Mouse (Mus musculus) right cerebral cortex, postnatal 4 days (tissue): Measurements from ENCODE around the gene Ap1m2.

Source experiments
- DNase-seq: peaks from one replicate; pipeline ENCODE4 v3.0.0-alpha.2; 2022

The Ap1m2 gene

DNA sequence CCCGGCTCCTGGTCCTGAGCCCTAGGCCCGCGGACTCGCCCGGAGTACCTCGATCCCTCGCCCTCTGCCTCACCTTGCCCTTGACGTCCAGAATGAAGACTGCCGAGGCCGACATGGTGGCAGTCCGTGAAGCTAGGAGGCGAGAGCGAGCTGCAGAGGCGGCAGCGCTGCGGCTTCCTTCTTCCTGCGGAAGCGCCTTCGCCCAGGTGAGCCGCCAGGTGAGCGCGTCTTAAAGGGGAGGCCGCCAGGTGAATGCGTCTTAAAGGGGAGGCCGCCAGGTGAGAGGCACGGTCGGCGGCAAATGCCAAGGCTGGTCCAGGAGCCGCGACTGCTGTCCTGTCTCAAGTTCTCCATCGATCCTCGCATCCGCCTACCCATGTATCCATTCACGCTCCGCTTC lies at the start of gene Ap1m2:
TSS of gene Ap1m2 (minus strand) at position 204 of the 400 bp plus-strand sequence.
- no peak for DNase-seq

- DNase-seq: peak; percentile 60
Measured at GRCm38 (mm10) chr9:21356981-21357718, 45.0 kb upstream of the Ap1m2 start.

DNA sequence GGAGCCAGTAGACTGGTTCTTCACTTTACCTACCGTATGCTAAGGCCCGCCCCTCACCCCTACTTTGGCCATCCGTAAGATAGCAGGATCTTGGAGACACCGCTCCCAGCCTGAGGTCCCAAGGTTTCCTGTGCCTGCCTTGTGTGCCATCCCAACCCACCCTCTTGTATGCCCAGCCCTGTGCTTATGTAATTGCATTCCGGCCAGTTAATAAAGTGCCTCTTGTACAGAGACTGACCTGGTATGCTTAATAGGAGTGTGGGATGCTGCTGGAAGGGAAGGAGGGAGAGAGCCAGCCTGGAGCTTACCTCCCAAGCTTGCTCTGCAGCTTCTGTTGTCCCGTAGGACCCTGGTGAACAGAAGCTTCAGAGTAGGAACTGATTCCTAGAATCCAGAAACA lies 42.7 kb upstream of the Ap1m2 start:
- no peak for DNase-seq

- DNase-seq: no peak
Measured at GRCm38 (mm10) chr9:21353373-21353686, 41.2 kb upstream of the Ap1m2 start.

DNA sequence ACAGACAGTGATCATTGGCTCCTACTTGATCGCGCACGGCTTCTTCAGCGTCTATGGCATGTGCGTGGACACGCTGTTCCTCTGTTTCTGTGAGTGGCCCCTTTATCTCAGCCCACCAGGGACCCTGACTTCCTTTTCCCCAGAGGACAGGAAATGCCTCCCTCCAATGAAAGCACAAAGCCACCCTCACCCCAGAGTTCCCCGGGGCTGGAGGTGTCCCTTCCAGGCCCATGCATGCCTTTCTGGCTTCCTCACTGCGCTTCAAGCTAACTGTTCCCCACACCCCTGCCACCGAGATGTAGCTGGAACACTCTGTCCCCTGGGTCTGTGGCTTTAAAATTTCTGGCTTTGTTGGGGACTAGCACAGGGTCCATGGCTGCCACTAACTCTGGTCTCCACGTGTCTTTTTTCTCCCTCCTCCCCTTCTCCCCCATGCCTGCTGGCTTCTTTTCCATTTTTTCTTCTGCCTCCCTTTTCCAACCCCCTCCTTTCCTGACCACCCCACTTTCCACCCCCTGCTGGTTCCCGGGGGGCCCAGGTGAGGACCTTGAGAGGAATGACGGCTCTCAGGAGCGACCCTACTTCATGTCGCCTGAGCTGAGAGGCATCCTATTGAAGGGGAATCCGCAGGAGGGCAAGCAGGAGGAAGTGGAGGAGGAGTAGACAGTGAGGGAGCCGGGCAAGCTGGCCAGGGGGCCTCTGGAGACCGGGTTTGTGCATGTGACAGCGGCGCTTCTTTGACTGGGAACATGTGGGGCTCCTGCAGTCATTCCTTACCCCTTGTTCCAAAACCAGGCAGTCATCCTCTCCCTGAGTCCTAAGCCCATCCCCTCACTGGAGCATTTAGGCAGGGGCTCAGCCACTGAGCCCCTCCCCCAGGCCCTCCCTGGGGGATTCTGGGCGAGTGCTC lies 40.6 kb upstream of the Ap1m2 start:
- DNase-seq: no peak

- DNase-seq: no peak
Measured at GRCm38 (mm10) chr9:21351702-21352377, 39.7 kb upstream of the Ap1m2 start.

- no peak for DNase-seq
Measured at GRCm38 (mm10) chr9:21351178-21351577, 39.0 kb upstream of the Ap1m2 start.

GRCm38 (mm10) chr9:21348152-21348551 lies 36.0 kb upstream of the Ap1m2 start:
- no peak for DNase-seq

- no peak for DNase-seq
Measured at GRCm38 (mm10) chr9:21346627-21347365, 34.7 kb upstream of the Ap1m2 start.

DNA sequence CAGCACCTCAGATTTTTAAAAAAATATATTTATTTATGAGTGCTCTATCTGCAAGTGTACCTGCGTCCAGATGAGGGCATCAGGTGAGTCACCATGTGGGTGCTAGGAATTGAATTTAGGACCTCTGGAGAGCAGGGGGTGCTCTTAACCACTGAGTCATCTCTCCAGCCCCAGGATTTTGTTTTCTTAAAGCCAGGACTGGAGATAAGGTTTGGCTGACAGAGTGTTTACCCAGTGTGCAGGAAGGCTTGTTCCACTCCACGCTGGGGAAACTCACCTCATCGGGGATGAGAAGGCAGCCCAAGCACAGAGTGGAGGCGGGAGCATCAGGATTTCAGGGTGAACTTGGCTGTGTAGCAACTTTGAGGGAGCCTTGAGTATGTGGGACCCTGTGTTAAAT lies 28.3 kb upstream of the Ap1m2 start:
- no peak for DNase-seq

DNA sequence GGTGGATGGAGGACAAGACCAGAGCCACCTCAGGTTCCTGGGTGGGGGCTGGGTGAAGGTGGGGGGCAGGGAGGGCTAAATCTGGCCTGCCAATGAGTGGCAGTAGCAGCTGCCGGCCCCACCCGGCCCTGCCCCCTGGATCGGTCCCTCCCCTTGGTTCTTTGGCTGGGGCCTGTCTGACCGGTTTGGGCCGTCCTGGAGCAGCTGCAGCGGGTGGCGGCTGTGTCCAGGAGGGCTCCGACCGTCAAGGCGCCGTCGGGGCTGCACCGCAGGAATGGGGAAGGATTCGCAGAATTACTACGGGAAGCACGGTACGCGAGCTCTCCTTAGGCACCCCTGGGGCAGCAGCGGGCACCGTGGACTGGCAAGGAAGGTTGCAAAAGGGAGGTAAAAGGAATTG lies 25.5 kb upstream of the Ap1m2 start:
- no peak for DNase-seq

GRCm38 (mm10) chr9:21336491-21336890 lies 24.4 kb upstream of the Ap1m2 start:
- DNase-seq: no peak

GRCm38 (mm10) chr9:21335391-21335790 lies 23.3 kb upstream of the Ap1m2 start:
- no peak for DNase-seq

- no peak for DNase-seq
Measured at GRCm38 (mm10) chr9:21334747-21335146, 22.6 kb upstream of the Ap1m2 start.

GRCm38 (mm10) chr9:21333523-21333922 lies 21.4 kb upstream of the Ap1m2 start:
- DNase-seq: no peak

DNA sequence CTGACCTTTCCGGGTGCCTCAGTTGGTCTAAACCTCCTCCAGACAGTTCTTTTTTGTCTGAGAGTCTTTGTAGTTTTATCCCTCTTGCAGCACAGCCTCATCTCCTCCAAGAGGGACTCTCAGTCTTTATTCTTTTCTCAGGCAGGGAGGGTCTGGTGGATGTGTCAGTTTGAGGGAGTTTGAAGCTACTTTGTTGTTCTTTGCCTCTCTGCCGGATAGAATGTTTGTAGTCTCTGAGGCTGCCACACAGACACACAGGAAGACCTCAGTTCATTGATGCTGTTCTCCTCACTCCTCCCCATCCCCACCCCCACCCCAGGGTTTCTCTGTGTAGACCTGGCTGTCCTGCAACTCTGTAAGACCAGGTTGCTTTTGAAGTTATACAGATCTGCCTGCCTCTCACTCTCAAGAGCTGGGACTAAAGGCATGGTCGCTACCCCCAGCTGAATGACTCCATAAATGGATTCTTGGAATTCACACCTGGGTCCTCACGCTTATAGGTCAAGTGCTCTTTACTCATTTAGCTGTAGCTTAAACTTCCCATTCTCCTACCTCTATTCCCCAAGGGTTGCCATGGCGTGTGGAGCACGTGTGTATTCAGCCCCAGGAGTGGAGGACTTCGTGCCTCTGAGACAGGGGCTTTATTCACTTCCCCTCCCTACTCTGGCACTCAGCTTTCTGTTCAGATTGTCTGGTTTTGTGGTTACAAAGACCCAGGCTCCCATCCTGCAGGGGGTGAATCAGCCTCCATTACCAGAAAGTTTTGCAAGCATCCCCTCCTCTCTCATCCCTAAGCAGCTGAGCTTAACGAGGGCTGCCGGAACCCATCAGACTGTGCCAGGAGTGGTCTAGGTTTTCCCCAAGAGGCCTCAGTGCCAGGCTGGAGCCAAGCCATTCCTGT lies 20.3 kb upstream of the Ap1m2 start:
- DNase-seq: no peak

DNA sequence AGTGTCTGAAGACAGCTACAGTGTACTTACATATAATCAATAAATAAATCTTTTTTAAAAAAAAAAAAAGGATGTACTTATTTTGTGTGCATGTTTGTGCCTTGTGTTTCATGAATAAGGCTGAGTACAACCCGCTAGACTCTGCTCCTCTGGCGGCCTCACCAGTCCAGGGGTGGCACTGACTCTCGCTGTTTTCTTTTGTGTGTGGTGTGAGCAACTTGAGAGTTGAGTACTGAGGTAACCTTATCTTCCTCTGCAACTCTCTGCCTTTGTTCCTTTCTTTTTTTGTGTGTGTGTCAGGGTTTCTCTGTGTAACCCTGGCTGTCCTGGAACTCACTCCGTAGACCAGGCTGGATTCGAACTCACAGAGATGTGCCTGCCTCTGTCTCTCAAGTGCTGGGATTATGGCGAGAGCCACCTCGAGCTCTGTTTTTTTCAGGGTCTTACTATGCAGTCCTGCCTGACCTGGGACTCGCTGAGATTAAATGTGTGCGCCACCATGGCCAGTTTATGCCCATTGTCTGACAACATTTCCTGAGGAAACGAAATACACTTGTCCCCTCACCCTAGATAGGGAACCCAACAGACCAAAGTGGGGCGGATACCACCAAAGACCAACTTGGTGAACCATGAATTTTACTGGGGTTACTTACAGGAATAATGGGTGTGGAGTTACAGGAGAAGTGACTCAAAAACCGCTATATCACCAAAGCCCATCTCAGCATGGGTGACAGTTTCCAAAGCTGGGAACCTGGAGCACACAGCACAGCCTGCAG lies 19.4 kb upstream of the Ap1m2 start:
- DNase-seq: no peak

- no peak for DNase-seq
Measured at GRCm38 (mm10) chr9:21329699-21330289, 17.7 kb upstream of the Ap1m2 start.

- DNase-seq: no peak
Measured at GRCm38 (mm10) chr9:21329041-21329440, 16.9 kb upstream of the Ap1m2 start.

DNA sequence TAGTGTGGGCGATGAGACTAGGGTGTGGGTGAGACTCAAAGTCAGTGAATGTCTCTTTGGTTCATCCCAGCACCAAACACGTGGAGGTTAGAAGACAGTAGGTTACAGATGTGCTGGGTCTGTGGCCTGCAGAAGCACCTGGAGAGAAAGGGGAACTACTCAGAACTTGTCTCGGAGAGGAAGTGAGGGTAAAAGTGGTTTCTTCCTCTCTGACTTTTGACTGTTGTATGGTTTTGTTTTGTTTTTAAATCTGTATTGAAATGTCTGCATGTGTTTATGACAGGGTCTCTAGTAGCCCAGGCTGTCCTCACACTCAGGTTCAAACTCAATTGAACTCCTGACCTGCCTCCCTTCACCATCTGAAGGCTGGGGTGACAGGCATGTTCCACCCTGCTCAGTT lies 15.9 kb upstream of the Ap1m2 start:
- no peak for DNase-seq

GRCm38 (mm10) chr9:21327569-21327968 lies 15.4 kb upstream of the Ap1m2 start:
- no peak for DNase-seq
